Mouse (Mus musculus) left cerebral cortex, adult 9 months (tissue): ENCODE results near the gene Susd1.

ENCODE experiments used
- DNase-seq, 2 experiments: peaks; one replicate each; pipeline ENCODE4 v3.0.0; 2022; ENCODE audit warnings: low spot score in 2 of 2

Gene Susd1

DNA sequence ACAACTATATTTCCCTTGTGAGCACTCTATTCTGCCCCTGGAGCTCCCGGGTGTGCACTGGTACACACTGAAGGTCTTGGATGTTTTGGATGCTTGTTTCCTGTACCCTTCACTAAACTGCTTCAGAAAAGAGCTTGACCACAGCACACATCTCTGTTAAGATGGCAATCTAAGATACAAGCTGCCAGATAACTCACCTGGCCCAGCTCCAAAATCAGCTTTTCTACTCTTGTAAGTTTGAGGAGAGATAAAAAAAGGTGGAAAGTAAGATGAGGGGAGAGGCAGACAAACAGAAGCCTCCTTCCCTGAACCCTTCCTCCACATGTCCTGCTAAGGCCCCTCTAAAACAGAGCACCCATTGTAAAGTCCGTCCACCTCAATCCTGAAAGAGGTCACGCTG lies 115.7 kb downstream of the Susd1 start:
- DNase-seq = no peak

DNA sequence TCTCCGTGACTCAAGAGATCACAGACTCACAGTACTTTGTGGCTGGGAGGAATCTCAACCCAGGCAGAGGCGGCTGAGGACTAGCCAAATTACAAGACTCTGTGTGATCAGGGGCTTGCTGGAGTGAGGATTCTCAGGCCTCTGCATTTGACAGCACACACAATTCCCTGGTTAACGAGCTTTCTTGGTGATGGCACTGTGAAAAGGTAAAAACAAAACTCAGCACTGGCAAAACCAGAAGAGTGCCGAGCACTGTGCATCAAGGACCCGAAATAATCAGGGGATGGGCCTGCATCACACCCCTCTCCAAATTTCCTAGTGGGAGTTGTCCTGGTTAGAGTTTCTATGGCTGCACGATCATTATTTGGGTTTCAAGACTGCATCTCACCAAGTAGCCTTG lies 116.4 kb downstream of the Susd1 start:
- DNase-seq = no peak

- no peak for DNase-seq
These were observed 117.0 kb downstream of the Susd1 start for GRCm38 (mm10) chr4:59321181-59322008.

- no peak for DNase-seq
These were observed 119.1 kb downstream of the Susd1 start for GRCm38 (mm10) chr4:59319136-59319941.

GRCm38 (mm10) chr4:59318602-59319001 lies 119.8 kb downstream of the Susd1 start:
- DNase-seq = no peak

- no peak for DNase-seq
These were observed 122.7 kb downstream of the Susd1 start for GRCm38 (mm10) chr4:59315553-59316405.

- no peak for DNase-seq
These were observed 123.4 kb downstream of the Susd1 start for GRCm38 (mm10) chr4:59314939-59315552.

- DNase-seq = no peak
These were observed 125.5 kb downstream of the Susd1 start for GRCm38 (mm10) chr4:59312945-59313344.

DNA sequence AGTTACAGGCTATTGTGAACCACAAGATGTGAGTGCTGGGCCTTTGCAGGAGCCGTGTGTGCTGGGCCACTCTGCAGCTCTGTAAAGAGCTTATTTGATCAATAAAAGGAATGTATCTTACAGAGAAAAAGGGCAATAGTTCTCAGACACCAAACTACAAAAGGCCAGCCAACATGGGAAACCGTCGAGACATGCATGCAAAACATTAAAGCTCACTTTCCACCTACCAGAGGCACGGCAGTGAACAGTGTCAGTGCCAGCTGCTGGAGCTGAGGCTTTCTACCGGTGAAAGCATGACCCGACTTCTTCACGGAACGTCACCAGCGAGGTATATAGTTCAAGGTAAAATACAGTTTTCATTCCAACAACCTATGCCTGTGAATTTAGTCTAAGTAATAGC lies 127.8 kb downstream of the Susd1 start:
- DNase-seq = no peak

DNA sequence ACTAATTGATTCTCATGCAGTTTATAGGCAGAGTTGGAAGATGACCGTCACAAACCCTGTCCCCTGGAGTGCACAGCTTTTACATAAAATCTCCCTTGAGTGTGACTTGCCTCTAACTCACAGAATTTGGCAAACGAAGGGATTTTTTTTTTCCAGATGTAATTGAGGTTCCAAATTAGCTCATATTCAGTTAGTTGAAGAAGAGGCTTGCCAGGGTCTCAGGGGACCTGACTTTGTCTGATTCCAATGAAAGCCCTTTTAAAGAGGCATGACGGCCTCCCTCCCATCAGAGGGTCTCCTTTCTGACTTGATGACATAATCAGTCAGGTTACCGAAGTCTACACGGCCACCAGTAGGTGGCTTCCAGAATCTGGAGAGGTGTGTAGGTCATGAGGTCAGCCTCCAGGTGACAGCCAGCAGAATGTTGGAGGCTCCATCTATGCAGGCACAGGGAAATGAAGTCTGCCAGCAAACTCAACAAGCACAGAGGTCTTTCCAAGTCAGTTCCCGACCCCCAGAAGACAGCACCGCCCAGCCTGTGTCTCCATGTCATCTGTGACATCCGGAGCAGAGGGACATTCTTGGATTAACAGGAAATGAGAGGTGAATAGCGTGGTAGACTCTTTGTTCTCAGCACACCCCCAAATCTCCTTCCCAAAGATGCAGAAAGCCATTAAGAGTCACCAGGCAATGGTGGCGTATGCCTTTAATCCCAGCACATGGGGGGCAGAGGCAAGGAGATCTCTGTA lies 130.4 kb downstream of the Susd1 start:
- no peak for DNase-seq

DNA sequence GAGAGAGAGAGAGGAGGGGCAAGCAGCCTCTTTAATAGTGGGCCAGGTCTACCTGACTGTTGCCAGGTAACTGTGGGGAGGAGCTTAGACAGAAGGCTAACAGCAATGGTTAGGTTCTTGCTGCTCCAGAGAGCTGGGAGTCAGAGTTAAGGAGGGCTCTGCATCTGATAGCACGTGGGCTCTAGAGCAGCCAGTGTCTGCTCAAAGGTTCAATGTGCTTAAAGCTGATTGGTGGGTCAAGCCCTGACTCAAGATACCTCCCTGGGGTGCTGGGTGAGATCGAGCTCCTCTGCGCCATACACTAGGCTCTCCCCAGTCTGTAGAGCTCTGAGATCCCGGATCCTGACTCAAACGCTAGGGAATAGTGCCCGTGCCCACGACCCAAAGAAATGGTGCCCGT lies 136.0 kb downstream of the Susd1 start:
- no peak for DNase-seq

DNA sequence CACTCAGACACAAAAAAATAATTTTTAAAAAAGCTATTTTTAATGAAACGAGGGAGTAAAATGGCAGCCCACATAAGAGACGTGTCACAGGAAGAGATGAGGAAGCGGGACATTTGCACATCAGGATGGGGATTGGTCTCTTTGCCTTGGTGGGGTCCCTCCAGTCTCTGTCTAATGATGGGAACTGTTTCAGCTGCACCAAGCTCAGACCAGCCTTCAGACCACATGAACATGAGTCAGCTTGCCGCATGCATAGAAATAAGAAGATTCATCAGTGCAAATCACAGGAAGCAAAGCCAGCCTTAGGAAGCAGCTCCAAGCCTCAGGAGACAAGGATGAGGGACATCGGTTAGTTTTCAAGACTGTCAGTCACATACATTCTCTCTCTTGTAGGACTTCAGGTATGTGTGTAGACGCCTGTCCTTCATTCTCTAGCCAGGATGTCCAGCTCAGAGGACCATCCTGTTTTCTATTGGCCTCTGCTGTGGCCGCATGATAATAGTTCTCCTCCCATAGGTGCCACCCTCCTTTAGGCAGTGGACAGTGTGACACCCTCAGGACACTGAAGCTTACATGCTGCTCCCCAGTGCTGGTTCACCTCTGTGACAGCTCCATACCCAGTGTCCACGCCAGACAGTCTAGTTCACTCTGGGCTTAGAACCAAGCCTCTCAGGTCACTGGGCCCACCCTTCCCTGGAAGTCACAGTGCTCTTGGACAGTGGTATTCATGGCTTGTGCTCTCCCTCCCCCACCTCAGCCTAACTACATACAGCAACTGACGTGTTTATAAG lies 137.2 kb downstream of the Susd1 start:
- DNase-seq = no peak

GRCm38 (mm10) chr4:59298719-59299496 lies 139.5 kb downstream of the Susd1 start:
- no peak for DNase-seq

DNA sequence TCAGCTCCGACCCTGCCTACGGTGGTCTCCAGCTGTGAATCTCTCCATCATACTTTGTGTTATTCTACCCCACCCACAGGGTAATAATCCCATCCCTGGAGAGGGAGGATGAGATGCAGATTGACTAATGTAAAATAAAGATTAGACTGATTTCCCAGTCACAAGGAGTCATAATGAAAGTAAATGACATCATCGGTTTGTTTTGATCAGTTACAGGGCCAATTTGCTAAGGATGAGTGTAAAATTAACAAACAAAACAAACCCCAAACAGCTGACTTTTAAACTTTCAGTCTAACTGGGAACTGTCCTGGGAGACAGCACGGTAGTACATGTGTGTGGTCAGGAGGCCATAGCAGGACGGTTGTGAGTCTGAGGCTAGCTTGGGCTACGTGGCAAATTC lies 143.3 kb downstream of the Susd1 start:
- DNase-seq = no peak

DNA sequence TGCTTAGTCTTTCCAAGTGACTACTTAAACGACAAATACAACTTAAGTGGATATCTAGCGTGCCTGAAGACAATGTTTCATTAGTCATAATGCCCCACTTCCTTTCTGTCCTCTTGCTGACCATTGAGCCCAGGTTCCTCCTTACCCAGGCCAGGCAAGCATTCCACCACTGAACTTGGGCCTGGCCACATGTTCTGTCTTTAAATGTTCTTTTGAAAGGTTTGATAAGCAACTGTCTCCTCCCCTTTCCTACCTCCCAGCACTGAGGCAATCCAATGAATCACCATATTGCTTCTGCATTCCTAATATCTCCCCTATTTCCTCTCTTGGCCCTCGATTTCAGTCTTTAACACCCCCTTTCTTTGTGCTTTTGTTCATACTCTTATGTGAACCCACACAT lies 143.8 kb downstream of the Susd1 start:
- DNase-seq = no peak

DNA sequence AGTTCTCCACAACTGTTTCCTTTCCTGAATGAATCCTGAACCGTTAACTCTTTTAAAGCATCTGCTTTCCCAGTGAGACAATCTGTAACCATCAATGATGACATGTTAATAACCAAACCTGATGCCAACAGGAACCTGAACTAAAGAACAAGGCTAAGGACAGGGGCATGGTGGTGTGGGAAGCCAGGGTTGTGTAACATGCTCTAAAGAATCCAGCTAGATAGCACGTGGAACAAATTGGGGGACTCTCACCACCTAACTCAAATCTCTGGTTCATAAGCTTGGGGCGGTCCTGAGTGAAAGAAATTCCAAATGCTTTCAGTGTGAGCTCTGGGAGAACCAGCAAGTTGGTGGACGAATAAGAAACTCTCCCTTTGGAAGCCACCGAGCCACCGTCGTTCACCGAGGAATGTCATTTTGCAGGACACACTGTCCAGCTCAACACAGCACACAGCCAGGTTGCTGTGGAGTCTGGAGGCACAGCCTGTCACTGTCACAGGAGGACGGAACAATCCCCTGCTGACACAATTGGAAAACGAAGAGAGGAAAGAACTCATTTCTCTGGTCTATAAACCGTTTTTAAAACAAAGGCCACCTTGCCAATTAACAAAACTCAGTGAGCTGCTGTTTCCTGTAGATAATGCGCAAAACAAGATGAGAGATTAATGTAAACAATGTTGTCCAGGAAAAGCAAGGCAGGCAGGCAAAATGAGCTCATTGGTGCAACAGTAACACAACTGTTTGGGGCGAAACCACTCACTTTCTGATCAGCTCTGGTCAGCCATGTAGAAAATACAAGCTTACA lies 146.3 kb downstream of the Susd1 start:
- no peak for DNase-seq

GRCm38 (mm10) chr4:59290972-59291576 lies 147.4 kb downstream of the Susd1 start:
- DNase-seq = no peak

DNA sequence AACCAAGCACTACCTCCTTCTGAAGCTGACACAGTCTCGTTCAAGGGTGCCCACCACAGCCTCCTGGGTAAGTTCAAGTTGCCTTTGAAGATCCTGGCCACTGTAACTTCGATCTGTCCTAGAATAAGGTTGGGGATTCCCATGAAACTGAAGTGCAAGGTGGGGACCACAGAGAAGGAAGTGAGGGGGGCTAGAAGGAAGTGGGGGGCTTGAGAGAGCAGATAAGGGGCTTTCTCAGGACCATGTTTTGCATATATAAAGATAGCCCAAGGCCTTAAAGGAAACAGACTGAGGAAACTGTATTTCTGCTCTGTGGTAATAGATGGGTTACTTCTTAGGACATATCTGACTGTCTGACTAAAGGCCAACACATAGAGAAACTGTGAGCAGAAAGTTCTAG lies 151.3 kb downstream of the Susd1 start:
- DNase-seq = no peak
